Mouse (Mus musculus) brain, adult 2 months (tissue): ENCODE measurements around the gene Lyar.

Experiments
- DNase-seq: peaks from one replicate; pipeline ENCODE4 v3.0.0; 2011; ENCODE audit warnings: low read depth, low spot score

Gene Lyar

DNA sequence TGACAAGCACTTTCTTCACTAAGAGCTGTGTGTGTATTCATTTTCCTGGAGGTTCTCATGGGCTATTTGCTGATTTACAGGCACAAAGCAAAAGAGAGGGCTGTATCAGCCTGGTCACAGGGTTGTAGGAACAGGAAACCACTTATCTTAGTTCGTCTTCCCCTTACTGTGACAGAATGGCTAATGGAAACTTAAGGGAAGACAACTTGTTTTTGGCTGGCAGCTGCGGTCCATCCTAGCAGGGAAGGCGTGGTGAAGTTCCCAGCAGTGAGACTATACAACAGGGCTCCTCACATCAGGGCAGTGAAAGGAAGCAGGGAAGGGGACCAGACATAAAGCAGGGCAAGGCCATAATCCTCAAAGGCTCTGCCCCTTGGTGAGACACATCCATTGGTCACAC is 35.4 kb downstream of the Lyar start:
- no peak for DNase-seq

DNA sequence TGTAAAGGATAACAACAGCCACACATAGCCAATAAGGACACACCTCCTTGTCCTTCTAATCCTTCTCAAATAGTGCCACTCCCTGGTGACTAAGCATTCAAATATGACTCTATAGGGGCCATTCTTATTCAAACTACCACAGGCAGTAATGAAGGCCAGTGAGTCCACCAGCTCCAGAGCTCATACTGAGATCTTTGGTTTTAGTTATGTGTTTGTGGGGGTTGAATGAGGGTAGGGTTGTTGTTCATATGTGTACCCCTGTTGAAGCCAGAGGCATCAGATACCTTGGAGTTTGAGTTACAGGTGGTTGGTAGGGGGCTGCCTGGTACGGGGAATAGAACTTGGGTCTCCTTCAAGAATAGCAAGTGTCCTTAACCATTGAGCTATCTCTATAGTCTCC is 36.3 kb downstream of the Lyar start:
- no peak for DNase-seq

DNA sequence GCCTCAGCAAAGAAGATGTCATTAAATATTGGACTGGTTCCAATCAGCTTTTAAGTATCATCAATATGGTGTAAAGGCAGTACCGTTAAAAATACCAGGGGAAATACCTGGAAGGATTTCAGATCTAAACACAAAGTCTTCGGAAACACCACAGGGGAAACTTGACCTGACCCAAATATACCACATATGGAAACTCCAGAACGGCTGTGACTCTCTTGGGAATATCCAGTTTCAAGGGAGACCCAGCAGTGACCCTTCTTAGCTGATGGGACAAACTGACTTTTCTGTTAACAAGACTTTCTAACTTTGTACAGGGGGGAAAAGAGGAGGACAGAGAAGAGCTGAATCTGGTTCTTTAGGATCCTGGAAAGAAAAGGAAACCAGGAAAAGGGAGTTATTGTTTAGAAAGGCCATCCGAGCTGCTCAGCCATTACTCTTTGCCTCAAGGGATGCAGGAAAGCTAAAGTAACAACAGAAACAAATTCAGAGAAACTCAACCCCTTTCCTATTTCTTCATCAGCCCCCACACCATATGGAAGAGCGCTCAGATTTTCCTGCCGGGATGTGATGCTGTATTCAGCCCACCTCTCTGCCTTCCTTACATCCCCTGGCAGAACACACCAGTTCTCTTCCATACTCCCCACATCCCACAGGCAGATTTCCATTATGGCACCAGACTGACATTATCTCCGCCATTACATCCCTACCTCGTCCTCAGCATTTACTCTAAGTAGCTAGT is 37.9 kb downstream of the Lyar start:
- peak; percentile 69 for DNase-seq

GRCm38 (mm10) chr5:38258773-38259146 is 38.5 kb downstream of the Lyar start:
- DNase-seq: no peak

GRCm38 (mm10) chr5:38259455-38260106 is 39.3 kb downstream of the Lyar start:
- no peak for DNase-seq

DNA sequence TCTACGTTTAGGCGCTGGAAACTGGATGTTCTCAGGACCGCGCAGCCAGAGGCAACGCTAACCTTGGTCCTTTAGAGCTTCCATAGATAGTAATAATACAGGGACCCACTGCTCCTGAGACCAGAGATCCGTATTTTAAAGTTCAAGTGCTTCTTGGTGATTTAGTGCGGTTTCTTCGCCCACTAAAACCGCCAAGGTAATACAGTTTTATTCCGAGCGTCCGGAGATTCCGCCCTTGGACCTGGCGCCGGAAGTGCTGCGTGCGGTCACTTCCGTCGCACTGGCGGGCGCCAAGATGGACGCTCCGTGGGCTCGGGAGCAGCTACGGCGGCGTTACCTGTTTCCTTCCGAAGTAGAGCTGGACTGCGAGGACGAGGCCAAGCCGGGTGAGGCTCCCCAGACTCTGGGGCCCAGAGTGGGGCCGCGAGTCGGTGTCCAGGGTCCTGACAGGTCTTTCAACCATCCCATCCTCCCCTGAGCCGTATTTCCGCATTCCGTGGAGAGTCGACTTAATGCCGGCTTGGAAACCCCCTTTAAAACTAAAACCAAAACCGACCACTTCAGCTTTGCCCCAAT is 39.9 kb downstream of the Lyar start, which contains the start of gene Tmem128:
Gene Tmem128, plus strand, starts transcription at position 79 of the 576 bp plus-strand sequence.
- DNase-seq: peak; percentile 83

- peak; percentile 35 for DNase-seq
Measured at GRCm38 (mm10) chr5:38270942-38271341, 50.7 kb downstream of the Lyar start.

GRCm38 (mm10) chr5:38273831-38274230 is 53.6 kb downstream of the Lyar start:
- DNase-seq: no peak

- no peak for DNase-seq
Measured at GRCm38 (mm10) chr5:38275771-38276170, 55.5 kb downstream of the Lyar start, which contains the start of gene Otop1. TSS of gene Otop1 (plus strand) at chr5:38275972.

GRCm38 (mm10) chr5:38276451-38276850 is 56.2 kb downstream of the Lyar start:
- DNase-seq: no peak

- peak; percentile 11 for DNase-seq
Measured at GRCm38 (mm10) chr5:38277098-38277866, 57.0 kb downstream of the Lyar start.

GRCm38 (mm10) chr5:38277936-38278600 is 57.8 kb downstream of the Lyar start:
- DNase-seq: no peak

DNA sequence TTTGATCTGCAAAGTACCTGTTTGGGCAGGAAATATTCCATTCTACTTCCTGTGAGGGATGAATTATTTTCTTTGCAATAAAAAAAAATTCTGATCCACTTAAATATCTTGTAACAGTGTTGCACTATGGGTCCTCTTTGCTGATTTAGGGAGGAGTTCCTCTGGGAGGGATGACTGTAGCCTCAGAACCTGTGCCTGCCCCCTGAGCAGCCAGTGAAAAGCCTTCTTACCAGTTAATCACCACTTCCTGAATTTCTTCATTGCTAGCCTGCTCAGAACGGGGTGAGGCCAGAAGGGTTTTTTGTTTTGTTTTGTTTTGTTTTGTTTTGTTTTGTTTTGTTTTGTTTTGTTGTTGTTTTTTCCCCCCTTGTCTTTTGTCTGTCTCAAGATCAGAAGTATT is 59.8 kb downstream of the Lyar start:
- no peak for DNase-seq
